Mouse (Mus musculus) bone marrow, adult 2 months (tissue): Measurements from ENCODE around the gene Irgm2.

Experiments
- CTCF ChIP-seq: fragments of 200-500 bp; IDR thresholded peaks from 2 replicates; pipeline ENCODE4 v1.5.1; 2011; ENCODE audit warnings: low read length, control low read depth; ENCODE audit not compliant: control insufficient read depth, insufficient read depth
- POLR2A ChIP-seq: fragments of 200-500 bp; IDR thresholded peaks from 2 replicates; pipeline ENCODE4 v1.6.1; 2011; ENCODE audit warnings: low read depth, mild to moderate bottlenecking, control low read depth, low read length, borderline replicate concordance; ENCODE audit not compliant: control insufficient read depth

GRCm38 (mm10) chr11:58193326-58193725 lies 6.1 kb upstream of the Irgm2 start:
- TF ChIP-seq POLR2A (no peak), CTCF (no peak)
